In genomic region chr5:73854025-73854773, GRCm38 (mm10) we compare ENCODE assay signal across 7 mouse cellular contexts.
A peak's percentile ranks its signal among the peaks of the same experiment; 100 is the strongest.
DNase-seq lines count a peak whose midpoint lies in the region.

No protein-coding gene starts in this region.

- H3K27me3 ChIP-seq in megakaryocyte, embryonic 14.5 days (replicated peaks), result peaks cover 6% of the 10 kb centered on the region

- no peaks in the 10 kb centered on the region for H3K36me3 ChIP-seq in megakaryocyte, embryonic 14.5 days (replicated peaks; ENCODE audit: low read length)

- peak overlapping the region; percentile 38 for H3K4me3 ChIP-seq in megakaryocyte, embryonic 14.5 days (replicated peaks)

- no peaks in the 10 kb centered on the region for H3K9me3 ChIP-seq in megakaryocyte, embryonic 14.5 days

- H3K4me1 ChIP-seq in megakaryocyte, embryonic 14.5 days, result 0 out of 2 replicates have a peak, but pooled peaks cover 3% of the 10 kb centered on the region

- DNase-seq in adrenal gland, postnatal 10 days, result peak; percentile 82
- DNase-seq in embryo, embryonic 10.5 days (ENCODE audit: low spot score), result peak; percentile 94
- DNase-seq in gastrocnemius, postnatal 25 days, result peak; percentile 70
- peak; percentile 63 for DNase-seq in induced T-regulatory cell, adult 2 months (ENCODE audit: low read depth)
- DNase-seq in left cerebral cortex, adult 18-20 months (ENCODE audit: low spot score in 2 of 2), result peak; percentile 83 to 86
- peak; percentile 81 for DNase-seq in right cerebral cortex, postnatal 25 days

Comparison
In these comparisons a context has a peak if more than half of its experiments do, and no peak if none do; other contexts are left out.
1. Peak in every context shown above with its lines: DNase-seq and H3K4me3 ChIP-seq.